Mouse (Mus musculus) kidney, adult 9 months (tissue): ENCODE results near the gene Tmem216.
"Not testable (repeated sequence)": the region's sequence is repeated elsewhere in the genome, so short reads cannot be mapped to it uniquely, and the experiment has no call there.

Experiments used
- DNase-seq: peaks from one replicate; pipeline ENCODE4 v3.0.0; 2022

The Tmem216 gene

GRCm38 (mm10) chr19:10564278-10564677 lies 8.2 kb upstream of the Tmem216 start:
- DNase-seq = no peak

- no peak for DNase-seq
These were observed 6.3 kb upstream of the Tmem216 start for GRCm38 (mm10) chr19:10562351-10562750.

GRCm38 (mm10) chr19:10561558-10562314 lies 5.7 kb upstream of the Tmem216 start:
- no peak for DNase-seq

- peak; percentile 38 for DNase-seq
These were observed 4.1 kb upstream of the Tmem216 start for GRCm38 (mm10) chr19:10560108-10560507.

GRCm38 (mm10) chr19:10557837-10558375 lies 1.9 kb upstream of the Tmem216 start:
- not testable (repeated sequence) for DNase-seq

- DNase-seq = no peak
These were observed 1.4 kb upstream of the Tmem216 start for GRCm38 (mm10) chr19:10557430-10557829.

- DNase-seq = no peak
These were observed 963 bp upstream of the Tmem216 start for GRCm38 (mm10) chr19:10557001-10557400.

GRCm38 (mm10) chr19:10539454-10539853 lies 16.6 kb downstream of the Tmem216 start:
- no peak for DNase-seq

GRCm38 (mm10) chr19:10530082-10530481 lies 26.0 kb downstream of the Tmem216 start:
- no peak for DNase-seq

- no peak for DNase-seq
These were observed 30.1 kb downstream of the Tmem216 start, which contains the start of gene Sdhaf2 for GRCm38 (mm10) chr19:10525910-10526309. TSS of gene Sdhaf2 (minus strand) at chr19:10526142.

- DNase-seq = peak; percentile 92
These were observed 30.7 kb downstream of the Tmem216 start, which contains the start of gene Cpsf7 for GRCm38 (mm10) chr19:10525106-10525901. TSS of gene Cpsf7 (plus strand) at chr19:10525266.

- no peak for DNase-seq
These were observed 31.3 kb downstream of the Tmem216 start for GRCm38 (mm10) chr19:10524784-10525105.

- no peak for DNase-seq
These were observed 32.5 kb downstream of the Tmem216 start for GRCm38 (mm10) chr19:10523483-10524080.

- no peak for DNase-seq
These were observed 34.1 kb downstream of the Tmem216 start for GRCm38 (mm10) chr19:10521926-10522325.

GRCm38 (mm10) chr19:10520355-10520754 lies 35.7 kb downstream of the Tmem216 start:
- peak; percentile 24 for DNase-seq

- peak; percentile 40 for DNase-seq
These were observed 45.2 kb downstream of the Tmem216 start for GRCm38 (mm10) chr19:10510759-10511330.

- DNase-seq = peak; percentile 40
These were observed 53.5 kb downstream of the Tmem216 start for GRCm38 (mm10) chr19:10502571-10502970.

GRCm38 (mm10) chr19:10500581-10500980 lies 55.5 kb downstream of the Tmem216 start:
- DNase-seq = no peak

GRCm38 (mm10) chr19:10497512-10498160 lies 58.4 kb downstream of the Tmem216 start:
- no peak for DNase-seq

- DNase-seq = no peak
These were observed 59.1 kb downstream of the Tmem216 start for GRCm38 (mm10) chr19:10496976-10497375.

GRCm38 (mm10) chr19:10495670-10496069 lies 60.4 kb downstream of the Tmem216 start:
- DNase-seq = no peak

GRCm38 (mm10) chr19:10486264-10486738 lies 69.7 kb downstream of the Tmem216 start:
- peak; percentile 75 for DNase-seq
